Mouse (Mus musculus): Measurements from ENCODE around the gene Gpr62.

The Gpr62 gene

GRCm38 (mm10) chr9:106456325-106457162 is 9.2 kb downstream of the Gpr62 start:
- DNase-seq (ENCODE audit: low read depth, low spot score) = no peak

- DNase-seq (ENCODE audit: low read depth, low spot score) = no peak
Measured at GRCm38 (mm10) chr9:106454888-106455681, 10.7 kb downstream of the Gpr62 start.

GRCm38 (mm10) chr9:106454071-106454761 is 11.5 kb downstream of the Gpr62 start:
- no peak for DNase-seq (ENCODE audit: low read depth, low spot score)

GRCm38 (mm10) chr9:106453271-106454070 is 12.3 kb downstream of the Gpr62 start, which contains the start of gene Pcbp4:
Gene Pcbp4, plus strand, starts transcription at chr9:106453291.
- DNase-seq (ENCODE audit: low read depth, low spot score) = peak; percentile 70

GRCm38 (mm10) chr9:106452821-106453220 is 12.9 kb downstream of the Gpr62 start:
- no peak for DNase-seq (ENCODE audit: low read depth, low spot score)

GRCm38 (mm10) chr9:106452351-106452750 is 13.4 kb downstream of the Gpr62 start:
- DNase-seq (ENCODE audit: low read depth, low spot score) = no peak

GRCm38 (mm10) chr9:106451899-106452298 is 13.8 kb downstream of the Gpr62 start:
- DNase-seq (ENCODE audit: low read depth, low spot score) = no peak

GRCm38 (mm10) chr9:106451298-106451697 is 14.4 kb downstream of the Gpr62 start:
- no peak for DNase-seq (ENCODE audit: low read depth, low spot score)

GRCm38 (mm10) chr9:106450661-106451060 is 15.1 kb downstream of the Gpr62 start:
- DNase-seq (ENCODE audit: low read depth, low spot score) = no peak

GRCm38 (mm10) chr9:106449947-106450346 is 15.8 kb downstream of the Gpr62 start:
- DNase-seq (ENCODE audit: low read depth, low spot score) = no peak

- peak; percentile 76 for DNase-seq (ENCODE audit: low read depth, low spot score)
Measured at GRCm38 (mm10) chr9:106448498-106449031, 17.2 kb downstream of the Gpr62 start.

- no peak for DNase-seq (ENCODE audit: low read depth, low spot score)
Measured at GRCm38 (mm10) chr9:106447951-106448350, 17.8 kb downstream of the Gpr62 start.

- DNase-seq (ENCODE audit: low read depth, low spot score) = peak; percentile 75
Measured at GRCm38 (mm10) chr9:106447348-106447747, 18.4 kb downstream of the Gpr62 start, which contains the start of the genes Abhd14b and Abhd14a. Gene Abhd14b, plus strand, starts transcription at chr9:106447459. Gene Abhd14a, minus strand, starts transcription at chr9:106447678.

- DNase-seq (ENCODE audit: low read depth, low spot score) = no peak
Measured at GRCm38 (mm10) chr9:106444836-106445235, 20.9 kb downstream of the Gpr62 start.

GRCm38 (mm10) chr9:106442680-106443079 is 23.1 kb downstream of the Gpr62 start:
- DNase-seq (ENCODE audit: low read depth, low spot score) = no peak

GRCm38 (mm10) chr9:106436566-106436965 is 29.2 kb downstream of the Gpr62 start:
- DNase-seq (ENCODE audit: low read depth, low spot score) = no peak

- no peak for DNase-seq (ENCODE audit: low read depth, low spot score)
Measured at GRCm38 (mm10) chr9:106433389-106433788, 32.3 kb downstream of the Gpr62 start.

GRCm38 (mm10) chr9:106430015-106430264 is 35.8 kb downstream of the Gpr62 start:
- DNase-seq (ENCODE audit: low read depth, low spot score) = no peak

- DNase-seq (ENCODE audit: low read depth, low spot score) = peak; percentile 96
Measured at GRCm38 (mm10) chr9:106429221-106430014, 36.3 kb downstream of the Gpr62 start, which contains the start of gene Rpl29. Gene Rpl29, plus strand, starts transcription at chr9:106429454.

- no peak for DNase-seq (ENCODE audit: low read depth, low spot score)
Measured at GRCm38 (mm10) chr9:106428719-106429220, 37.0 kb downstream of the Gpr62 start.

All from CD4-positive helper T cell, adult 2 months (primary cell).